ENCODE assay signal across 24 mouse cellular contexts in genomic region chr2:33632551-33633059, GRCm38 (mm10). TPM values are rescaled to one million over a fixed set of nuclear protein-coding genes. Genes with fewer than 3 reads are reported as not detected.
DNase-seq lines count a peak whose midpoint lies in the region; ATAC-seq and TF ChIP-seq lines count a peak whose summit lies in the region.
"Had no signal": no experiment of that assay in that cellular context is flagged by ENCODE, and none has a peak within 500 bp of the region (broad histone marks: within the 10 kb centered on the region; RNA-seq: fewer than 3 reads in every experiment).

No protein-coding gene starts in this region.

- no peak for ATAC-seq in kidney, embryonic 15.5 days (replicated peaks; ENCODE audit: low FRiP score)
- ATAC-seq in hindbrain, embryonic 12.5 days (ENCODE audit: low FRiP score): no peak
- no peak for ATAC-seq in limb, embryonic 11.5 days (ENCODE audit: insufficient number of reproducible peaks, low FRiP score, low TSS enrichment, low read depth)
- ATAC-seq in neural tube, embryonic 13.5 days (ENCODE audit: low read depth): no peak

- no peak overlapping the region for H3K9ac ChIP-seq in kidney, embryonic 15.5 days
- no peak overlapping the region for H3K9ac ChIP-seq in hindbrain, embryonic 12.5 days
- H3K9ac ChIP-seq in limb, embryonic 11.5 days (ENCODE audit: low read length): peak overlapping the region; percentile 80
- H3K9ac ChIP-seq in neural tube, embryonic 13.5 days: peak overlapping the region; percentile 62
- H3K9ac ChIP-seq: liver, embryonic 13.5 days had no signal

- no peak for TF ChIP-seq POLR2A in kidney, adult 2 months (IDR thresholded peaks at IDR 0.05; ENCODE audit: low read depth, low read length)

- H3K4me3 ChIP-seq in kidney, embryonic 15.5 days (replicated peaks): no peak overlapping the region
- no peak overlapping the region for H3K4me3 ChIP-seq in kidney, adult 2 months (ENCODE audit: insufficient read depth, low read depth, low read length)
- H3K4me3 ChIP-seq in hindbrain, embryonic 12.5 days: no peak overlapping the region
- H3K4me3 ChIP-seq in limb, embryonic 11.5 days (ENCODE audit: low read depth, low read length): peak overlapping the region; percentile 39
- H3K4me3 ChIP-seq in neural tube, embryonic 13.5 days: peak overlapping the region; percentile 31
- H3K4me3 ChIP-seq: layer of hippocampus, adult 2 months; liver, embryonic 13.5 days had no signal

- no peaks in the 10 kb centered on the region for H3K36me3 ChIP-seq in kidney, embryonic 15.5 days
- H3K36me3 ChIP-seq in kidney, adult 2 months (ENCODE audit: control insufficient read depth, insufficient read depth, low read length): no peaks in the 10 kb centered on the region
- no peaks in the 10 kb centered on the region for H3K36me3 ChIP-seq in hindbrain, embryonic 12.5 days
- no peaks in the 10 kb centered on the region for H3K36me3 ChIP-seq in limb, embryonic 11.5 days (ENCODE audit: control insufficient read depth, insufficient read depth, low read length)
- no peaks in the 10 kb centered on the region for H3K36me3 ChIP-seq in neural tube, embryonic 13.5 days
- H3K36me3 ChIP-seq: embryonic facial prominence, embryonic 13.5 days; G1E; liver, embryonic 13.5 days had no signal

- H3K4me1 ChIP-seq in kidney, embryonic 15.5 days: peaks cover 69% of the 10 kb centered on the region
- no peaks in the 10 kb centered on the region for H3K4me1 ChIP-seq in kidney, adult 2 months (ENCODE audit: control insufficient read depth, insufficient read depth, low read length)
- peaks cover 24% of the 10 kb centered on the region for H3K4me1 ChIP-seq in hindbrain, embryonic 12.5 days
- peaks cover 47% of the 10 kb centered on the region for H3K4me1 ChIP-seq in limb, embryonic 11.5 days (ENCODE audit: control insufficient read depth, insufficient read depth, low read length)
- H3K4me1 ChIP-seq in neural tube, embryonic 13.5 days (replicated peaks): peaks cover 73% of the 10 kb centered on the region
- H3K4me1 ChIP-seq: liver, embryonic 13.5 days had no signal

- 24% methylated on average over 5 of the region's 5 CpGs for WGBS in kidney, embryonic 15.5 days
- WGBS in kidney, adult 2 months: 51% methylated on average over 5 of the region's 5 CpGs
- WGBS in hindbrain, embryonic 12.5 days: 10% methylated on average over 5 of the region's 5 CpGs
- 12% methylated on average over 5 of the region's 5 CpGs for WGBS in limb, embryonic 11.5 days
- WGBS in neural tube, embryonic 13.5 days: 5% methylated on average over 5 of the region's 5 CpGs

- no peak overlapping the region for H3K27ac ChIP-seq in kidney, embryonic 15.5 days
- no peak overlapping the region for H3K27ac ChIP-seq in kidney, adult 2 months (ENCODE audit: insufficient read depth, low read depth, low read length)
- no peak overlapping the region for H3K27ac ChIP-seq in hindbrain, embryonic 12.5 days
- peak overlapping the region; percentile 17; the same call in 1 of the 2 replicates for H3K27ac ChIP-seq in limb, embryonic 11.5 days (replicated peaks; ENCODE audit: low read depth, low read length)
- H3K27ac ChIP-seq in neural tube, embryonic 13.5 days (replicated peaks): peak overlapping the region; percentile 42; the same call in 1 of the 2 replicates
- H3K27ac ChIP-seq: embryonic facial prominence, embryonic 13.5 days; gastrocnemius, adult 2 months; layer of hippocampus, adult 2 months; liver, embryonic 13.5 days had no signal

- DNase-seq in kidney, adult 2 months: no peak
- DNase-seq in limb, embryonic 11.5 days (ENCODE audit: low spot score): peak; percentile 55
- DNase-seq in frontal cortex, postnatal 10 days (ENCODE audit: low spot score in 2 of 2): no peak
- no peak for DNase-seq in right cerebral cortex, adult 2 months (ENCODE audit: low spot score in 2 of 2)
- DNase-seq in T-cell, adult 2 months (ENCODE audit: low spot score): no peak
- DNase-seq: cerebellum, adult 9-10 months; gastrocnemius, adult 2 months; heart, postnatal 10 days; kidney, adult 18-20 months; kidney, postnatal 14 days; layer of hippocampus, postnatal 36 days; liver, embryonic 13.5 days; right cerebral cortex, postnatal 4 days; thymus, adult 2 months had no signal

- peaks cover 98% of the 10 kb centered on the region for H3K27me3 ChIP-seq in kidney, embryonic 15.5 days
- peaks cover 2% of the 10 kb centered on the region; the same call in 1 of the 2 replicates for H3K27me3 ChIP-seq in kidney, adult 2 months (replicated peaks; ENCODE audit: control insufficient read depth, insufficient read depth, low read length)
- H3K27me3 ChIP-seq in hindbrain, embryonic 12.5 days: peaks cover 90% of the 10 kb centered on the region
- peaks cover 17% of the 10 kb centered on the region for H3K27me3 ChIP-seq in limb, embryonic 11.5 days (ENCODE audit: control insufficient read depth, insufficient read depth, low read length)
- H3K27me3 ChIP-seq in neural tube, embryonic 13.5 days: peaks cover 100% of the 10 kb centered on the region

- no peak for TF ChIP-seq CTCF in kidney, adult 2 months (conservative IDR thresholded peaks at IDR 0.05; ENCODE audit: insufficient read depth, insufficient read length, low read depth, low read length)

- peak overlapping the region; percentile 51; the same call in 1 of the 2 replicates for H3K4me2 ChIP-seq in kidney, embryonic 15.5 days
- H3K4me2 ChIP-seq in hindbrain, embryonic 12.5 days (replicated peaks): peak overlapping the region; percentile 48
- H3K4me2 ChIP-seq in limb, embryonic 11.5 days (ENCODE audit: low read depth, severe bottlenecking): peak overlapping the region; percentile 79
- peak overlapping the region; percentile 62 for H3K4me2 ChIP-seq in neural tube, embryonic 13.5 days
- H3K4me2 ChIP-seq: heart, embryonic 11.5 days; liver, embryonic 13.5 days had no signal

- H3K9me3 ChIP-seq in kidney, embryonic 15.5 days (replicated peaks): no peaks in the 10 kb centered on the region
- no peaks in the 10 kb centered on the region for H3K9me3 ChIP-seq in hindbrain, embryonic 12.5 days (replicated peaks)
- no peaks in the 10 kb centered on the region for H3K9me3 ChIP-seq in limb, embryonic 11.5 days (ENCODE audit: control insufficient read depth, low read length)
- no peaks in the 10 kb centered on the region for H3K9me3 ChIP-seq in neural tube, embryonic 13.5 days
- H3K9me3 ChIP-seq: embryonic facial prominence, embryonic 13.5 days; G1E; liver, embryonic 13.5 days had no signal

RNA-seq across cellular contexts. Expression of gene Lmx1b, which starts 7.7 kb away (rescaled TPM):
- 1.1 and 1.2 TPM in 2 replicates for polyA plus RNA-seq in kidney, embryonic 15.5 days (2015; fragmentation: Nextera tagmentation; extraction: Ambion mirVana)
- 2.9 and 3.7 TPM in 2 replicates for polyA plus RNA-seq in kidney, adult 2 months (2012; rRNA removed)
- 5.0 and 5.6 TPM in 2 replicates for polyA plus RNA-seq in hindbrain, embryonic 12.5 days (2016; fragmentation: Nextera tagmentation; extraction: Ambion mirVana)
- polyA plus RNA-seq in limb, embryonic 11.5 days (2014; fragmentation: Nextera tagmentation; extraction: Ambion mirVana): 10.2 and 10.6 TPM in 2 replicates
- polyA plus RNA-seq in neural tube, embryonic 13.5 days (2015; fragmentation: Nextera tagmentation; extraction: Ambion mirVana): 9.1 and 11.1 TPM in 2 replicates
- polyA plus RNA-seq: G1E; gonadal fat pad, adult 2 months; liver, embryonic 13.5 days; lung, embryonic 16.5 days; stomach, embryonic 16.5 days had no signal

Comparison
In these comparisons a context has a peak if more than half of its experiments do, and no peak if none do; other contexts are left out.
1. H3K27ac ChIP-seq: peak in limb, embryonic 11.5 days (single experiment) and neural tube, embryonic 13.5 days (single experiment); none in kidney, embryonic 15.5 days (single experiment), kidney, adult 2 months (single experiment) and hindbrain, embryonic 12.5 days (single experiment).
2. H3K4me3 ChIP-seq: peak in limb, embryonic 11.5 days (single experiment) and neural tube, embryonic 13.5 days (single experiment); none in kidney, embryonic 15.5 days (single experiment), kidney, adult 2 months (single experiment) and hindbrain, embryonic 12.5 days (single experiment).
3. H3K9ac ChIP-seq: peak in limb, embryonic 11.5 days (single experiment) and neural tube, embryonic 13.5 days (single experiment); none in kidney, embryonic 15.5 days (single experiment) and hindbrain, embryonic 12.5 days (single experiment).
4. Peak in every context shown above with its lines, with median percentiles within 50 percentile points of each other: H3K4me2 ChIP-seq.